ENCODE assay signal across 23 mouse cellular contexts in the genomic region with DNA sequence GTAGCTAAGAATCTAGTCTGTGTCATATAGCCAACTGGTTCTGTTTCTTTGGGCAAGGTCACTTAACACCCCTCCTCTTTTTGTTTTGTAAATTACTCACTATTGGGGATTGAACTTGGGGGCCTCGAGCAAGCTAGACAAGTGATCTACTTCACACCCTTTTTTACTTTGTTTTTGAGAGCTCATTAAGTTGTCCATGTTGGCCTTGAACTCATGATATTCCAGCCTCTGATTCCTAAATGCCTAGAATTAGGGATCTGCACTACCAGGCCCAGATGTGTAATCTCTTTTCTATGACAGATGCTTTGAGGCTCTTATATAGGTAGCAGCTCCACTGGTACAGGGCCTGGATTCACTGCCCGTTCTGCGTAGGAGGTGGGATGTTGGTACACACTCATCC.
DNase-seq lines count a peak whose midpoint lies in the region; ATAC-seq and TF ChIP-seq lines count a peak whose summit lies in the region.
"Had no signal": no experiment of that assay in that cellular context is flagged by ENCODE, and none has a peak within 500 bp of the region (broad histone marks: within the 10 kb centered on the region; RNA-seq: fewer than 3 reads in every experiment).

No protein-coding gene starts in this region.

- no peaks in the 10 kb centered on the region for H3K9me3 ChIP-seq in midbrain, embryonic 11.5 days (ENCODE audit: control insufficient read depth, low read length)
- no peaks in the 10 kb centered on the region; the same call in 1 of the 2 replicates for H3K9me3 ChIP-seq in midbrain, embryonic 10.5 days (replicated peaks)
- H3K9me3 ChIP-seq in ES-E14 (ENCODE audit: control insufficient read depth, insufficient read depth, low read depth, low read length) = no peaks in the 10 kb centered on the region
- H3K9me3 ChIP-seq: G1E had no signal

- H3K4me1 ChIP-seq in midbrain, embryonic 11.5 days (ENCODE audit: control insufficient read depth, insufficient read depth, low read length) = no peaks in the 10 kb centered on the region
- no peaks in the 10 kb centered on the region for H3K4me1 ChIP-seq in midbrain, embryonic 10.5 days
- H3K4me1 ChIP-seq in ES-E14 (ENCODE audit: control insufficient read depth in 2 of 2, insufficient read depth in 2 of 2, low read length in 2 of 2, poor library complexity in 1 of 2) = peaks cover 0 to 3% of the 10 kb centered on the region in 2 experiments; a peak in 2 of 4 replicates

- no peaks in the 10 kb centered on the region for H3K27me3 ChIP-seq in midbrain, embryonic 11.5 days (ENCODE audit: control insufficient read depth, insufficient read depth, low read length)
- no peaks in the 10 kb centered on the region for H3K27me3 ChIP-seq in midbrain, embryonic 10.5 days (ENCODE audit: low read depth, poor library complexity, severe bottlenecking)
- H3K27me3 ChIP-seq: CH12.LX, Patski had no signal

- H3K4me2 ChIP-seq in midbrain, embryonic 11.5 days = no peak overlapping the region

- no peak overlapping the region for H3K9ac ChIP-seq in midbrain, embryonic 11.5 days (ENCODE audit: low read length)
- no peak overlapping the region for H3K9ac ChIP-seq in ES-E14 (ENCODE audit: insufficient read depth, low read depth, low read length, poor library complexity, severe bottlenecking)

- H3K36me3 ChIP-seq in midbrain, embryonic 11.5 days (ENCODE audit: control insufficient read depth, insufficient read depth, low read length) = peaks cover 23% of the 10 kb centered on the region
- H3K36me3 ChIP-seq in midbrain, embryonic 10.5 days = peaks cover 89% of the 10 kb centered on the region
- H3K36me3 ChIP-seq in ES-E14 (ENCODE audit: control insufficient read depth, insufficient read depth, low read length, poor library complexity, severe bottlenecking) = peaks cover 13% of the 10 kb centered on the region

- 98% methylated on average over 3 of the region's 3 CpGs for WGBS in midbrain, embryonic 11.5 days
- WGBS in midbrain, embryonic 10.5 days = 94% methylated on average over 3 of the region's 3 CpGs

- H3K27ac ChIP-seq in midbrain, embryonic 11.5 days (ENCODE audit: low read depth, low read length) = no peak overlapping the region
- no peak overlapping the region for H3K27ac ChIP-seq in midbrain, embryonic 10.5 days (replicated peaks)
- no peak overlapping the region for H3K27ac ChIP-seq in ES-E14 (ENCODE audit: insufficient read depth, low read depth, low read length, poor library complexity, severe bottlenecking)

- H3K4me3 ChIP-seq in midbrain, embryonic 11.5 days (ENCODE audit: low read depth, low read length) = no peak overlapping the region
- no peak overlapping the region for H3K4me3 ChIP-seq in midbrain, embryonic 10.5 days
- no peak overlapping the region for H3K4me3 ChIP-seq in ES-E14 (ENCODE audit: insufficient read depth in 1 of 2, low read depth in 1 of 2, low read length in 2 of 2, poor library complexity in 1 of 2, severe bottlenecking in 1 of 2)

- no peak for ATAC-seq in midbrain, embryonic 11.5 days (ENCODE audit: low FRiP score)
- ATAC-seq: activated CD4-positive, CD25-positive, alpha-beta regulatory T cell, adult 4 months; CD4-positive, CD25-positive, alpha-beta regulatory T cell, adult 4 months; Patski had no signal

- DNase-seq in midbrain, embryonic 11.5 days (ENCODE audit: low spot score, missing footprints) = peak; percentile 75
- DNase-seq in midbrain, embryonic 10.5 days (ENCODE audit: low spot score) = no peak
- peak; percentile 15 for DNase-seq in ES-CJ7 (ENCODE audit: low read depth, low spot score)
- DNase-seq in ES-E14 (ENCODE audit: low read depth, low spot score) = peak; percentile 4
- no peak for DNase-seq in layer of hippocampus, adult 11-12 months (ENCODE audit: low spot score)
- no peak for DNase-seq in urinary bladder, postnatal 10 days (ENCODE audit: low spot score)
- DNase-seq: adrenal gland, adult 2 months; adrenal gland, adult 8-10 months; adrenal gland, postnatal 10 days; adrenal gland, postnatal 14 days; adrenal gland, postnatal 25 days; adrenal gland, postnatal 36 days; B cell, adult 2 months; cerebellum, adult 11 months; cerebellum, adult 11-12 months; cerebellum, adult 18-20 months; cerebellum, adult 2 months; cerebellum, adult 8-10 months had no signal

- in situ Hi-C loops in ES-E14 (cut with MboI; ENCODE audit: low sequenced_read_pairs in 2 of 2, unreplicated experiment in 2 of 2) = no loop called here

TF ChIP-seq in ES-E14, 5 proteins besides CTCF, POLR2A, EP300 and RAD21:
- TF ChIP-seq MAFK (IDR thresholded peaks at IDR 0.05; ENCODE audit: insufficient read depth, low read depth, low read length) (no peak), CHD2 (IDR thresholded peaks at IDR 0.05; ENCODE audit: low read depth, low read length) (no peak), ZNF384 (IDR thresholded peaks at IDR 0.05; ENCODE audit: low read depth, low read length) (no peak), HCFC1 (IDR thresholded peaks at IDR 0.05; ENCODE audit: borderline replicate concordance, insufficient read depth, low read length) (no peak), ZC3H11A (IDR thresholded peaks at IDR 0.05; ENCODE audit: borderline replicate concordance, low read depth, low read length) (no peak)

Comparison
In these comparisons a context has a peak if more than half of its experiments do, and no peak if none do; other contexts are left out.
1. DNase-seq: peak in midbrain, embryonic 11.5 days (single experiment), ES-CJ7 (single experiment) and ES-E14 (single experiment); none in midbrain, embryonic 10.5 days (single experiment), layer of hippocampus, adult 11-12 months (single experiment) and urinary bladder, postnatal 10 days (single experiment).